Mouse (Mus musculus) E14TG2a.4 (cell line): Measurements from ENCODE around the gene Ssh3.

Experiments
- H3K27me3 ChIP-seq: 2 replicates; pipeline ENCODE4 v1.6.1; 2014; ENCODE audit warnings: low read length, control low read depth; ENCODE audit not compliant: insufficient read depth
- H3K36me3 ChIP-seq: 2 replicates; pipeline ENCODE4 v1.6.1; 2014; ENCODE audit warnings: low read length, control low read depth; ENCODE audit not compliant: insufficient read depth
- H3K4me1 ChIP-seq: replicated peaks from 2 replicates; pipeline ENCODE4 v1.6.1; 2014; ENCODE audit warnings: low read depth, low read length, control low read depth
- H3K4me3 ChIP-seq: replicated peaks from 2 replicates; pipeline ENCODE4 v1.5.1; 2014; ENCODE audit warnings: mild to moderate bottlenecking, low read length
- H3K9me3 ChIP-seq: 2 replicates; pipeline ENCODE4 v1.6.1; 2014; ENCODE audit warnings: low read length, control low read depth
- CTCF ChIP-seq: conservative IDR thresholded peaks from 2 replicates; pipeline ENCODE4 v1.5.1; 2014; ENCODE audit warnings: low read length
- NANOG ChIP-seq: IDR thresholded peaks from 2 replicates; pipeline ENCODE4 v1.6.1; 2014; ENCODE audit warnings: borderline replicate concordance, low read length, mixed read lengths
- POU5F1 ChIP-seq: IDR thresholded peaks from 2 replicates; pipeline ENCODE4 v1.6.1; 2014; ENCODE audit warnings: low read length, borderline replicate concordance

Gene Ssh3

GRCm38 (mm10) chr19:4228891-4229290, 40.1 kb downstream of the Ssh3 start:
- TF ChIP-seq NANOG, result no peak
- no peak for TF ChIP-seq POU5F1
- Histone ChIP-seq H3K27me3 (0 out of 2 replicates have a peak, but pooled peaks cover 13% of the 10 kb centered on the region), H3K9me3 (no peaks in the 10 kb centered on the region), H3K36me3 (no peaks in the 10 kb centered on the region), H3K4me1 (peaks cover 57% of the 10 kb centered on the region), H3K4me3 (no peak overlapping the region)

- no peaks in the 10 kb centered on the region for H3K36me3 ChIP-seq
- peaks cover 57% of the 10 kb centered on the region for H3K4me1 ChIP-seq
- TF ChIP-seq NANOG, result no peak
- peak; percentile 99 for TF ChIP-seq CTCF
- 0 out of 2 replicates have a peak overlapping the region, but pooled peaks have one; percentile 17 for H3K4me3 ChIP-seq
- H3K9me3 ChIP-seq, result no peaks in the 10 kb centered on the region
- peaks cover 13% of the 10 kb centered on the region; the same call in 1 of the 2 replicates for H3K27me3 ChIP-seq
Measured at GRCm38 (mm10) chr19:4227894-4228678, 40.9 kb downstream of the Ssh3 start.

GRCm38 (mm10) chr19:4227446-4227845, 41.5 kb downstream of the Ssh3 start:
- Histone ChIP-seq H3K4me3 (0 out of 2 replicates have a peak overlapping the region, but pooled peaks have one; percentile 17), H3K9me3 (no peaks in the 10 kb centered on the region), H3K27me3 (peaks cover 20% of the 10 kb centered on the region), H3K36me3 (no peaks in the 10 kb centered on the region), H3K4me1 (peaks cover 54% of the 10 kb centered on the region)
- TF ChIP-seq NANOG (peak; percentile 62; the same call in 1 of the 2 replicates), POU5F1 (no peak)

- Histone ChIP-seq H3K9me3 (no peaks in the 10 kb centered on the region), H3K27me3 (peaks cover 26% of the 10 kb centered on the region), H3K4me1 (peaks cover 50% of the 10 kb centered on the region), H3K4me3 (no peak overlapping the region), H3K36me3 (no peaks in the 10 kb centered on the region)
- no peak for TF ChIP-seq CTCF
- TF ChIP-seq POU5F1, result no peak
- no peak for TF ChIP-seq NANOG
Measured at GRCm38 (mm10) chr19:4226779-4227178, 42.2 kb downstream of the Ssh3 start.

DNA sequence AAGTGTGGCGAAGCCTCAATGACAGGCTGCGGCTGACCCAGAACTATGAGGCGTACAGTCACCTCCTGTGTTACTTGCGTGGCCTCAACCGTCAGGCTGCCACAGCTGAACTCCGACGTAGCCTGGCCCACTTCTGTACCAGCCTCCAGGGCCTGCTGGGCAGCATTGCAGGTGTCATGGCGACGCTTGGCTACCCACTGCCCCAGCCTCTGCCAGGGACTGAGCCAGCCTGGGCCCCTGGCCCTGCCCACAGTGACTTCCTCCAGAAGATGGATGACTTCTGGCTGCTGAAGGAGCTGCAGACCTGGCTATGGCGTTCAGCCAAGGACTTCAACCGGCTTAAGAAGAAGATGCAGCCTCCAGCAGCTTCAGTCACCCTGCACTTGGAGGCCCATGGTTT, 46.8 kb downstream of the Ssh3 start:
- peaks cover 33% of the 10 kb centered on the region for H3K4me1 ChIP-seq

GRCm38 (mm10) chr19:4220957-4221743, 47.8 kb downstream of the Ssh3 start:
- Histone ChIP-seq H3K4me1 (peaks cover 34% of the 10 kb centered on the region), H3K36me3 (no peaks in the 10 kb centered on the region), H3K9me3 (no peaks in the 10 kb centered on the region), H3K4me3 (no peak overlapping the region), H3K27me3 (peaks cover 58% of the 10 kb centered on the region)
- no peak for TF ChIP-seq CTCF
- TF ChIP-seq NANOG, result no peak
- TF ChIP-seq POU5F1, result no peak

More for the DNA sequence above, 46.8 kb downstream of the Ssh3 start:
- Histone ChIP-seq H3K4me3 (no peak overlapping the region), H3K36me3 (no peaks in the 10 kb centered on the region), H3K27me3 (peaks cover 51% of the 10 kb centered on the region), H3K9me3 (no peaks in the 10 kb centered on the region)
- TF ChIP-seq CTCF (no peak), POU5F1 (no peak), NANOG (no peak)

GRCm38 (mm10) chr19:4220416-4220815, 48.6 kb downstream of the Ssh3 start:
- TF ChIP-seq CTCF (no peak), POU5F1 (no peak), NANOG (no peak)
- peaks cover 40% of the 10 kb centered on the region for H3K4me1 ChIP-seq

DNA sequence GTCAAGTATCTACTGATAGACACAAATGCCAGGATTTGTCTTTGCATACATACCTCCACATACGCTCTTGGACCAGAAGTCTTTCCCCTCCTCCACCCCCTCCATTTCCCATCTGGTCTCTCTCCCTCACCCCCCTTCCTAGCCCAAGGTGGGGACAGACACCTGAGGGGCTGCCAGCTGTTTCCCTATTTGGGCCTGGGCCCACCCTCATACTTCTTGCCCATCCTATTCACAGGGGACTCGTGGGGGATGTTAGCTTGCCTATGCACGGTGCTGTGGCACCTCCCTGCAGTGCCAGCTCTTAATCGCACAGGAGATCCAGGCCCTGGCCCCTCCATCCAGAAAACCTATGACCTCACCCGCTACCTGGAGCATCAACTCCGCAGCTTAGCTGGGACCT, 49.0 kb downstream of the Ssh3 start:
- TF ChIP-seq NANOG (no peak), CTCF (no peak), POU5F1 (no peak)
- Histone ChIP-seq H3K36me3 (no peaks in the 10 kb centered on the region), H3K9me3 (no peaks in the 10 kb centered on the region), H3K4me1 (peaks cover 41% of the 10 kb centered on the region), H3K27me3 (peaks cover 68% of the 10 kb centered on the region), H3K4me3 (peak overlapping the region; percentile 29; the same call in 1 of the 2 replicates)

More at GRCm38 (mm10) chr19:4220416-4220815, 48.6 kb downstream of the Ssh3 start:
- H3K27me3 ChIP-seq, result peaks cover 65% of the 10 kb centered on the region
- H3K9me3 ChIP-seq, result no peaks in the 10 kb centered on the region
- H3K4me3 ChIP-seq, result peak overlapping the region; percentile 29; the same call in 1 of the 2 replicates
- H3K36me3 ChIP-seq, result no peaks in the 10 kb centered on the region
